Mouse (Mus musculus) embryonic facial prominence, embryonic 15.5 days (tissue): ENCODE results near the gene Mnx1. TPM values are rescaled to one million over a fixed set of nuclear protein-coding genes. Genes with fewer than 3 reads are reported as not detected.

ENCODE experiments used
- ATAC-seq: fragments of 200-750 bp; cut with Nextera tagmentation; 2 replicates; pipeline ENCODE4 v1.8.0; 2017; ENCODE audit warnings: low read depth, moderate TSS enrichment; ENCODE audit not compliant: insufficient number of reproducible peaks, low FRiP score, low TSS enrichment
- H3K27ac ChIP-seq: fragments of 300-500 bp; sonication (generic); replicated peaks from 2 replicates; pipeline ENCODE4 v1.5.1; 2015; ENCODE audit warnings: mild to moderate bottlenecking, inconsistent platforms
- H3K27me3 ChIP-seq: fragments of 300-500 bp; sonication (generic); 2 replicates; pipeline ENCODE4 v1.6.1; 2015; ENCODE audit warnings: inconsistent platforms
- H3K36me3 ChIP-seq: fragments of 300-500 bp; sonication (generic); 2 replicates; pipeline ENCODE4 v1.6.1; 2015; ENCODE audit warnings: mild to moderate bottlenecking, inconsistent platforms
- H3K4me1 ChIP-seq: fragments of 300-500 bp; sonication (generic); 2 replicates; pipeline ENCODE4 v1.6.1; 2015; ENCODE audit warnings: inconsistent platforms
- H3K4me2 ChIP-seq: fragments of 300-500 bp; sonication (generic); replicated peaks from 2 replicates; pipeline ENCODE4 v1.6.1; 2015; ENCODE audit warnings: mild to moderate bottlenecking, inconsistent platforms
- H3K4me3 ChIP-seq: fragments of 300-500 bp; sonication (generic); replicated peaks from 2 replicates; pipeline ENCODE4 v1.5.1; 2015; ENCODE audit warnings: mild to moderate bottlenecking, inconsistent platforms
- H3K9ac ChIP-seq: fragments of 300-500 bp; sonication (generic); 2 replicates; pipeline ENCODE4 v1.6.1; 2015; ENCODE audit warnings: inconsistent platforms
- H3K9me3 ChIP-seq: fragments of 300-500 bp; sonication (generic); replicated peaks from 2 replicates; pipeline ENCODE4 v1.6.1; 2016; ENCODE audit warnings: inconsistent platforms
- WGBS: fragments of 180-500 bp; shearing (Covaris S2); methylation state at CpG from one replicate; pipeline ENCODE4 v1.1.7; 2015; 5-methylcytosine and 5-hydroxymethylcytosine counted together
- polyA plus RNA-seq: library from polyadenylated mRNA; unstranded; fragments of >200 nt; fragmentation: Nextera tagmentation; extraction: Ambion mirVana; gene quantifications from 2 replicates; pipeline ENCODE4 v1.2.1, GENCODE M21; 2015

Mnx1 gene
- polyA plus RNA-seq, 1 experiment from 2014 or later, result 0.11 TPM

- Histone ChIP-seq H3K4me3 (no peak overlapping the region), H3K36me3 (no peaks in the 10 kb centered on the region), H3K9ac (no peak overlapping the region), H3K27ac (no peak overlapping the region), H3K4me1 (peaks cover 28% of the 10 kb centered on the region), H3K27me3 (peaks cover 100% of the 10 kb centered on the region), H3K9me3 (no peaks in the 10 kb centered on the region), H3K4me2 (no peak overlapping the region)
- 0% methylated on average over 1 of the region's 1 CpGs for WGBS
- ATAC-seq, result no peak
These were observed 2.2 kb downstream of the Mnx1 start for GRCm38 (mm10) chr5:29476021-29476420.

GRCm38 (mm10) chr5:29475556-29475955 lies 2.7 kb downstream of the Mnx1 start:
- ATAC-seq, result no peak

GRCm38 (mm10) chr5:29475041-29475440 lies 3.2 kb downstream of the Mnx1 start:
- Histone ChIP-seq H3K4me3 (no peak overlapping the region), H3K4me2 (no peak overlapping the region), H3K9ac (no peak overlapping the region), H3K9me3 (no peaks in the 10 kb centered on the region), H3K27me3 (peaks cover 100% of the 10 kb centered on the region), H3K27ac (no peak overlapping the region), H3K4me1 (peaks cover 28% of the 10 kb centered on the region), H3K36me3 (no peaks in the 10 kb centered on the region)
- ATAC-seq, result no peak
- WGBS, result 3% methylated on average over 10 of the region's 10 CpGs

More at GRCm38 (mm10) chr5:29475556-29475955, 2.7 kb downstream of the Mnx1 start:
- H3K4me2 ChIP-seq, result no peak overlapping the region
- no peaks in the 10 kb centered on the region for H3K36me3 ChIP-seq
- H3K4me3 ChIP-seq, result no peak overlapping the region
- H3K9me3 ChIP-seq, result no peaks in the 10 kb centered on the region
- WGBS, result 2% methylated on average over 5 of the region's 5 CpGs
- H3K9ac ChIP-seq, result no peak overlapping the region
- peaks cover 28% of the 10 kb centered on the region for H3K4me1 ChIP-seq
- no peak overlapping the region for H3K27ac ChIP-seq
- H3K27me3 ChIP-seq, result peaks cover 100% of the 10 kb centered on the region

DNA sequence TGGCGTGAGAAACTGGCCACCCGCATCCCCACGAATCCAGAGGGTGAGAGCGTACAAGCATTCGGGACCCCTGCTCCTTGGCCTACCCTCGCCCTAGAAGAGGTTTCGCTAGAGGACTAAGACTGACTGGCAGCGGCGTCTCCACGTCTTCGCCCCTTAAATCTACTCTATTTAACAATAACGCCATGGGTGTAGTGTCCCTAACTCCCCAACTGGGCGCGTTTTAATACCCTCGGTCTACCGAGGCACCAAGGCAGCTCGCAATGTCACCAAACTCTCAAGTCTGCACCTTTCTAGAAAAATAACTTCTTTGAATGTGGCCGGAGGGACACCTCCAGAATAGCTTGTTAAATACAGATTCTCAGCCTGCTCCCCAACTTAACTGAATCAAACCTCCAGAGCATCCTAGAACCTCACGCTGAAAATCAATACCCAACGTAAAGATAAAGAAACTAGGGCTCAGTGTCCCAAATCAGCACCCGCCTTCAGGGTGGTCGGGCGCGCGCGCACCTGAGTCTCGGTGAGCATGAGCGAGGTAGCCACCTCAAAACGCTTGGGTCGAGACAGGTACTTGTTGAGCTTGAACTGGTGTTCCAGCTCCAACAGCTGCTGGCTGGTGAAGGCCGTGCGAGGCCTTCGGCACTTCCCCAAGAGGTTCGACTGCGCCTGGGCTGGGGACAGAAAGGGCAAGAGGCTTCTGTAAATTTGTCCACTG lies 3.9 kb downstream of the Mnx1 start:
- Histone ChIP-seq H3K4me1 (peaks cover 28% of the 10 kb centered on the region), H3K9me3 (no peaks in the 10 kb centered on the region), H3K9ac (no peak overlapping the region), H3K4me2 (no peak overlapping the region), H3K27ac (no peak overlapping the region), H3K36me3 (no peaks in the 10 kb centered on the region), H3K4me3 (no peak overlapping the region), H3K27me3 (peaks cover 100% of the 10 kb centered on the region)
- 2% methylated on average over 35 of the region's 35 CpGs for WGBS
- no peak for ATAC-seq

DNA sequence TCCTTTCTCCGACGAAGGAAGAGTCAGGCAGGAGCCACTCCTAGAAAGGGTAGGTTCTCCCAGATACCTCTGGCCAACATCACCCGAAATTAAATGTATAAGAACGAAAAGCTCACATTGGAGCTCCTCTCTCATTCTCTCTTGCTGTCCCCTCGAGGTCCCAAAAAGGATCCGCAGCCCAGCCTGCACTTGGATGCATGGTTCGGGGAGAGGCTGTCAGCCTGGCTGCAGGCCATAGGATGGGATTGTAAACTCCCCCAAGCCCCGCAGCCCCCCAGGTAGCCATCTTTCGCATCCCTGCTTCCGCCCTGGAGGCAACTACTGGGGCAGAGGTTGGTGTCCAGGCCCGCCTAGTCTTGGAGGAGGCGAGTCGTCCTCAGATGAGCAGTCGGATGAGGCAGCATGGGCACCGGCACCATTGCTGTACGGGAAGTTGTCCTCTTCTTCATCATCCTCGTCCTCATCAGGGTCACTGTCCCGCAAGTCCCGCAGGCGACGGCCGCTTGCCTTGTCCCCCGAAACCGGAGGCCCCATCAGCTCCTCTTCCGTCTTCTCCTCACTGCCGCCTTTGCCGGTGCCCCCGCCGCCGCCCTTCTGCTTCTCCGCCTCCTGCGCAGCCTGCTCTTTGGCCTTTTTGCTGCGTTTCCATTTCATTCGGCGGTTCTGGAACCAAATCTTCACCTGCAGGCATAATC lies 4.6 kb downstream of the Mnx1 start:
- Histone ChIP-seq H3K36me3 (no peaks in the 10 kb centered on the region), H3K27me3 (peaks cover 100% of the 10 kb centered on the region), H3K4me1 (peaks cover 21% of the 10 kb centered on the region), H3K4me2 (no peak overlapping the region), H3K9ac (no peak overlapping the region), H3K4me3 (no peak overlapping the region), H3K27ac (no peak overlapping the region), H3K9me3 (no peaks in the 10 kb centered on the region)
- ATAC-seq, result no peak
- 2% methylated on average over 35 of the region's 35 CpGs for WGBS

DNA sequence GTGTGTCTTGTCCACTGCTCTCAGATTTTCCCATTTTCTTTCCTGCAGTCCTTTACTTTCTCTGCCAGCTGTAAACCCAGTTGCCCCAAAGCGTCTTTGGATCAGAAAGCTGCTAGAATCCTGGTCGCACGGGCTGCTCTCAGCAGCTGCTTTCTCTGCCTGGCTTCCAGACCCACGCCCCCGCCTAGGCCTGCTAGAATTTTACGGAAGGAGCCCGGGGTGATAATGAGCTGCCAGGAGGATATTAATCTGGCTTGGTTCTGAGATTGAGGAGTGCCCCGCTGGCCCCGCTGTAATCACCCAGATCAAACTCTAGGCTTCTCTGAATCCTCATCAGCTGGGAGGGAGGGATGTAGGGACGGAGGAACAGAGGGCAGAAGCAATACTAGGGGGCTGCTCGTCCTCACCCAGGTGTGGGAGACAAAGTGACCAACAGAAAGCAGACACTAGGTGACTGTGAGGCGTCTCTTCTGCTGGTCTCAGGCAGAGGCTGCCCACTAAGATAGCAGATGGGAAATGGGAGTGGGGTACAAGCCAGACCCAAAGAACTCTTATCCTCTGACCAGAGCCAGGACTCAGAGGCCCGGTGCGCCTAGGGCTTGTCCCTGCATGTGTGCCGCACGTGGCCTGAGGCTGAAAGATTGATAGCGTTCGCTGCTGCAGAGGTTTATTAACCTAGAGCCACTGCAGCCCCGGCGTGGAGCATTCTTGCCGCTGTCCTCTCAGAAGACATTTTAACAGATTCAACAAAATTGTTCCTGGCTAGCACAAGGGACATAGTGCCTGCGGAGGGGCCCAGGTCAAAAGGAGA lies 6.2 kb downstream of the Mnx1 start:
- Histone ChIP-seq H3K4me3 (no peak overlapping the region), H3K27ac (no peak overlapping the region), H3K27me3 (peaks cover 99% of the 10 kb centered on the region), H3K4me2 (no peak overlapping the region), H3K9me3 (no peaks in the 10 kb centered on the region), H3K9ac (no peak overlapping the region), H3K4me1 (peaks cover 16% of the 10 kb centered on the region), H3K36me3 (no peaks in the 10 kb centered on the region)
- ATAC-seq, result no peak
- WGBS, result 1% methylated on average over 22 of the region's 22 CpGs

GRCm38 (mm10) chr5:29471396-29471795 lies 6.9 kb downstream of the Mnx1 start:
- H3K9ac ChIP-seq, result no peak overlapping the region
- no peak overlapping the region for H3K4me3 ChIP-seq
- H3K36me3 ChIP-seq, result no peaks in the 10 kb centered on the region
- H3K27ac ChIP-seq, result no peak overlapping the region
- no peaks in the 10 kb centered on the region for H3K9me3 ChIP-seq
- ATAC-seq, result no peak
- H3K27me3 ChIP-seq, result peaks cover 99% of the 10 kb centered on the region
- peaks cover 16% of the 10 kb centered on the region for H3K4me1 ChIP-seq
- WGBS, result 4% methylated on average over 11 of the region's 11 CpGs
- H3K4me2 ChIP-seq, result no peak overlapping the region

DNA sequence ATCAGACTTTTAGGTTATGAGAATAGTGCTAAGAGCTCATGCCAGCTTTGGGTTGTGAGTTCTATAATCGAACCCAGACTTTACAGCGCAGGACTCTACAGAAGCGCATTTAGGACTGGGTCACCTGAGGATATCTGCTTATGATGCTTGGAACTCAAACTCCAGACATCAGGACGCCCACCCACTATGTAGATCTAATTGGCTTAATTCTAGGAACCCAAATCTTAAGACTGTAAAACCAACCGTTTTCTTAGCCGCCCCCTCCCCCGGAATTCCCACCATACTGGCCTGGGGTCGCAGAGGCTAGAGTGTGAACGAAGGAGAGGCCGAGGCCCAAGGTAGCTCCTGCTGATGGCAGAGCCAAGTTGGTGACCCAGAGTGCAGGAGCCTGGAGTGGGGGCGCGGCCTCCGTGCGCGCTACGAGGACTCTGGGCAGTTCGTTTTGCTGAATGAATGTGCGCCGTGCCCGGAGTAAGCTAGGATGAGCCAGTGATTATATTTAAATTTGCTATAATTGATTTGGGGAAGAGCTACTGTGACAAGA lies 7.3 kb downstream of the Mnx1 start:
- peaks cover 16% of the 10 kb centered on the region for H3K4me1 ChIP-seq
- H3K9ac ChIP-seq, result no peak overlapping the region
- peaks cover 99% of the 10 kb centered on the region for H3K27me3 ChIP-seq
- no peaks in the 10 kb centered on the region for H3K9me3 ChIP-seq
- H3K27ac ChIP-seq, result no peak overlapping the region
- ATAC-seq, result no peak
- H3K4me3 ChIP-seq, result no peak overlapping the region
- 4% methylated on average over 20 of the region's 20 CpGs for WGBS
- H3K4me2 ChIP-seq, result no peak overlapping the region
- H3K36me3 ChIP-seq, result no peaks in the 10 kb centered on the region

GRCm38 (mm10) chr5:29470271-29470670 lies 8.0 kb downstream of the Mnx1 start:
- no peaks in the 10 kb centered on the region for H3K9me3 ChIP-seq
- peaks cover 99% of the 10 kb centered on the region for H3K27me3 ChIP-seq
- H3K9ac ChIP-seq, result no peak overlapping the region
- H3K36me3 ChIP-seq, result no peaks in the 10 kb centered on the region
- H3K27ac ChIP-seq, result no peak overlapping the region
- peaks cover 16% of the 10 kb centered on the region for H3K4me1 ChIP-seq
- no peak overlapping the region for H3K4me2 ChIP-seq
- no peak for ATAC-seq
- no peak overlapping the region for H3K4me3 ChIP-seq
- WGBS, result 10% methylated on average over 5 of the region's 5 CpGs

- H3K36me3 ChIP-seq, result no peaks in the 10 kb centered on the region
- H3K27ac ChIP-seq, result no peak overlapping the region
- no peak overlapping the region for H3K4me2 ChIP-seq
- no peak overlapping the region for H3K4me3 ChIP-seq
- peaks cover 92% of the 10 kb centered on the region for H3K27me3 ChIP-seq
- no peak for ATAC-seq
- no peak overlapping the region for H3K9ac ChIP-seq
- H3K9me3 ChIP-seq, result no peaks in the 10 kb centered on the region
- 2% methylated on average over 4 of the region's 4 CpGs for WGBS
- peaks cover 16% of the 10 kb centered on the region for H3K4me1 ChIP-seq
These were observed 8.8 kb downstream of the Mnx1 start for GRCm38 (mm10) chr5:29469501-29469900.
